Mouse (Mus musculus) embryonic fibroblast, embryonic 13.5 days (primary cell): ENCODE results near the gene Tnni1. TPM values are rescaled to one million over a fixed set of nuclear protein-coding genes. Genes with fewer than 3 reads are reported as not detected.

ENCODE experiments used
- H3K27ac ChIP-seq: 2 replicates; pipeline ENCODE4 v1.5.1; 2012; ENCODE audit warnings: low read length, control low read depth, inconsistent platforms; ENCODE audit not compliant: insufficient read depth
- H3K4me1 ChIP-seq: 2 replicates; pipeline ENCODE4 v1.6.1; 2011; ENCODE audit warnings: low read length; ENCODE audit not compliant: control insufficient read depth, insufficient read depth
- H3K4me3 ChIP-seq: 2 replicates; pipeline ENCODE4 v1.5.1; 2011; ENCODE audit warnings: mild to moderate bottlenecking, control low read depth, low read length; ENCODE audit not compliant: insufficient read depth
- CTCF ChIP-seq: IDR thresholded peaks from 2 replicates; pipeline ENCODE4 v1.5.1; 2011; ENCODE audit warnings: mild to moderate bottlenecking, control low read depth, low read length, moderate library complexity, borderline replicate concordance; ENCODE audit not compliant: insufficient read depth
- POLR2A ChIP-seq: IDR thresholded peaks from 2 replicates; pipeline ENCODE4 v1.6.1; 2011; ENCODE audit warnings: low read depth, mild to moderate bottlenecking, control low read depth, low read length, moderate library complexity
- polyA plus RNA-seq: library from polyadenylated mRNA; stranded (reverse); fragments of >200 nt; gene quantifications from 2 replicates; pipeline ENCODE4 v1.2.4, GENCODE M21; 2011; ENCODE audit warnings: low read depth; ENCODE audit not compliant: missing spikeins, insufficient read length

Gene Tnni1
- polyA plus RNA-seq, 1 experiment, result 1.1 TPM

GRCm38 (mm10) chr1:135798492-135798891 lies 19.3 kb downstream of the Tnni1 start:
- TF ChIP-seq CTCF (no peak), POLR2A (no peak)
- Histone ChIP-seq H3K4me3 (no peak overlapping the region), H3K4me1 (0 out of 2 replicates have a peak, but pooled peaks cover 3% of the 10 kb centered on the region), H3K27ac (no peak overlapping the region)

- H3K4me3 ChIP-seq, result no peak overlapping the region
- no peak overlapping the region for H3K27ac ChIP-seq
- H3K4me1 ChIP-seq, result no peaks in the 10 kb centered on the region
Measured at GRCm38 (mm10) chr1:135799109-135799627, 19.9 kb downstream of the Tnni1 start.

GRCm38 (mm10) chr1:135800192-135800950 lies 21.1 kb downstream of the Tnni1 start:
- Histone ChIP-seq H3K4me3 (no peak overlapping the region), H3K27ac (no peak overlapping the region), H3K4me1 (no peaks in the 10 kb centered on the region)
- TF ChIP-seq CTCF, result no peak
- TF ChIP-seq POLR2A, result no peak

More at GRCm38 (mm10) chr1:135799109-135799627, 19.9 kb downstream of the Tnni1 start:
- no peak for TF ChIP-seq CTCF
- no peak for TF ChIP-seq POLR2A

GRCm38 (mm10) chr1:135807546-135807945 lies 28.3 kb downstream of the Tnni1 start:
- no peak for TF ChIP-seq POLR2A
- no peak for TF ChIP-seq CTCF
- Histone ChIP-seq H3K4me3 (no peak overlapping the region), H3K27ac (no peak overlapping the region), H3K4me1 (no peaks in the 10 kb centered on the region)

- H3K4me1 ChIP-seq, result no peaks in the 10 kb centered on the region
- TF ChIP-seq POLR2A, result no peak
- TF ChIP-seq CTCF, result no peak
- H3K4me3 ChIP-seq, result no peak overlapping the region
- no peak overlapping the region for H3K27ac ChIP-seq
Measured at GRCm38 (mm10) chr1:135810180-135810579, 30.9 kb downstream of the Tnni1 start.

GRCm38 (mm10) chr1:135811016-135811646 lies 31.9 kb downstream of the Tnni1 start:
- no peak for TF ChIP-seq POLR2A
- peak; percentile 82 for TF ChIP-seq CTCF
- Histone ChIP-seq H3K4me3 (no peak overlapping the region), H3K4me1 (no peaks in the 10 kb centered on the region), H3K27ac (no peak overlapping the region)

- no peak overlapping the region for H3K27ac ChIP-seq
Measured at GRCm38 (mm10) chr1:135812205-135812604, 33.0 kb downstream of the Tnni1 start.

GRCm38 (mm10) chr1:135812618-135813017 lies 33.4 kb downstream of the Tnni1 start:
- no peaks in the 10 kb centered on the region for H3K4me1 ChIP-seq
- H3K4me3 ChIP-seq, result no peak overlapping the region
- H3K27ac ChIP-seq, result no peak overlapping the region
- TF ChIP-seq CTCF (no peak), POLR2A (no peak)

More at GRCm38 (mm10) chr1:135812205-135812604, 33.0 kb downstream of the Tnni1 start:
- TF ChIP-seq CTCF (no peak), POLR2A (no peak)
- H3K4me3 ChIP-seq, result no peak overlapping the region
- no peaks in the 10 kb centered on the region for H3K4me1 ChIP-seq

GRCm38 (mm10) chr1:135813071-135813470 lies 33.8 kb downstream of the Tnni1 start:
- no peaks in the 10 kb centered on the region for H3K4me1 ChIP-seq
- TF ChIP-seq CTCF (no peak), POLR2A (no peak)
- H3K4me3 ChIP-seq, result no peak overlapping the region
- H3K27ac ChIP-seq, result no peak overlapping the region
